Mouse (Mus musculus) kidney, embryonic 16.5 days (tissue): ENCODE measurements around the gene Zdhhc13. TPM values are rescaled to one million over a fixed set of nuclear protein-coding genes. Genes with fewer than 3 reads are reported as not detected.
A peak's percentile ranks its signal among the peaks of the same experiment; 100 is the strongest.

Experiments
- ATAC-seq: fragments of 200-750 bp; cut with Nextera tagmentation; 2 replicates; pipeline ENCODE4 v1.8.0; 2017; ENCODE audit warnings: moderate TSS enrichment; ENCODE audit not compliant: low FRiP score, low TSS enrichment
- H3K27ac ChIP-seq: fragments of 300-500 bp; sonication (generic); 2 replicates; pipeline ENCODE4 v1.5.1; 2014; ENCODE audit warnings: low read length
- H3K27me3 ChIP-seq: fragments of 300-500 bp; sonication (generic); 2 replicates; pipeline ENCODE4 v1.6.1; 2014; ENCODE audit warnings: low read length, control low read depth, mixed read lengths; ENCODE audit not compliant: insufficient read depth
- H3K36me3 ChIP-seq: fragments of 300-500 bp; sonication (generic); 2 replicates; pipeline ENCODE4 v1.6.1; 2014; ENCODE audit warnings: low read length, control low read depth, mixed read lengths; ENCODE audit not compliant: insufficient read depth
- H3K4me1 ChIP-seq: fragments of 300-500 bp; sonication (generic); 2 replicates; pipeline ENCODE4 v1.6.1; 2014; ENCODE audit warnings: low read length, control low read depth, mixed read lengths; ENCODE audit not compliant: insufficient read depth
- H3K4me2 ChIP-seq: fragments of 300-500 bp; sonication (generic); replicated peaks from 2 replicates; pipeline ENCODE4 v1.6.1; 2014; ENCODE audit warnings: low read depth, low read length
- H3K4me3 ChIP-seq: fragments of 300-500 bp; sonication (generic); 2 replicates; pipeline ENCODE4 v1.5.1; 2014; ENCODE audit warnings: mild to moderate bottlenecking, low read length
- H3K9ac ChIP-seq: fragments of 300-500 bp; sonication (generic); replicated peaks from 2 replicates; pipeline ENCODE4 v1.6.1; 2014; ENCODE audit warnings: low read length
- H3K9me3 ChIP-seq: fragments of 300-500 bp; sonication (generic); 2 replicates; pipeline ENCODE4 v1.6.1; 2016; ENCODE audit warnings: low read length, control low read depth
- WGBS: fragments of 180-500 bp; shearing (Covaris S2); extraction: QIAGEN DNeasy Blood & Tissue Kit; methylation state at CpG from one replicate; pipeline ENCODE4 v1.1.7; 2014; 5-methylcytosine and 5-hydroxymethylcytosine counted together
- polyA plus RNA-seq: library from polyadenylated mRNA; unstranded; fragments of >200 nt; fragmentation: Nextera tagmentation; extraction: Ambion mirVana; gene quantifications from 2 replicates; pipeline ENCODE4 v1.2.1, GENCODE M21; 2015

Gene Zdhhc13
- polyA plus RNA-seq: 43.8 and 46.0 TPM in 2 replicates

DNA sequence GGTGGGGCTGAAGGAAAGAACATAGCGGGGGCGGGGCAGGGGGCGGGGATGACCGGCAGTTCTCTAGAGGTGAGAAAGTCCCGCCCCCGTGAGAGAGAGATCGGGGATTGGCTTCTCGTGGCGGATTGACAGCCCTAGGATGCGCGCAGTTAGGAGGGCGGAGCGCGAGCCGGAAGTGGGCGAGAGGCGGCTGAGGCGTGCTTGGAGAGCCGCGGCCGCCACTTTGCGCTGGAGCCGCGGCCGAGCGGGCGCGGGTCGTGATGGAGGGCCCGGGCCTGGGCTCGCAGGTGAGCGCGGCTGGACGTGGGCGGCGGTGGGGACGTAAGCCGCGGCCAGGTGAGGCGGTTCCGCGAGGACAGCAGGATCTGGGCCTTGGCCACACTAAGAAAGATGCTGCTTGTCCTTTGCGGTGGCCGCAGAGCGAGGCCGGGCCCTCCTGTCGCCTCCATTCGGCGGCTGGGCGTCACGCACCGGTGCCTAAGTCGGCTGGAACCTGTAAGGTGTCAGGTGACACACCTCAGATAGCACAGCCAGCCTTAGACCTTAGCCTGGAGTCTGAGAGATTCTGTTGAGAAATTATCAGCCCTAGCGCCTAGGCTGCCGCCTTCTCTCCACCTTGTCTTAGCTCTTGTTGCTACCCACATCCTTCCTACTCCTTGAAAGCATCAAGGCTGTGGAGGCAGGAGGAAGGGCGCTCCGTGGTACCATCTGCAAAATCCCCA lies at the start of gene Zdhhc13:
Gene Zdhhc13 (plus strand): TSS at position 153 of the 722 bp plus-strand sequence.
- WGBS: under 1% methylated on average over 56 of the region's 57 CpGs
- Histone ChIP-seq H3K4me2 (peak within 1 kb of the TSS; percentile 87), H3K4me1 (peaks cover 19% of the 10 kb centered on the region), H3K27me3 (no peaks in the 10 kb centered on the region), H3K4me3 (peak within 1 kb of the TSS; percentile 75), H3K27ac (peak within 1 kb of the TSS; percentile 86), H3K36me3 (no peaks in the 10 kb centered on the region), H3K9me3 (no peaks in the 10 kb centered on the region), H3K9ac (peak within 1 kb of the TSS; percentile 78)
- ATAC-seq: peak; percentile 99

DNA sequence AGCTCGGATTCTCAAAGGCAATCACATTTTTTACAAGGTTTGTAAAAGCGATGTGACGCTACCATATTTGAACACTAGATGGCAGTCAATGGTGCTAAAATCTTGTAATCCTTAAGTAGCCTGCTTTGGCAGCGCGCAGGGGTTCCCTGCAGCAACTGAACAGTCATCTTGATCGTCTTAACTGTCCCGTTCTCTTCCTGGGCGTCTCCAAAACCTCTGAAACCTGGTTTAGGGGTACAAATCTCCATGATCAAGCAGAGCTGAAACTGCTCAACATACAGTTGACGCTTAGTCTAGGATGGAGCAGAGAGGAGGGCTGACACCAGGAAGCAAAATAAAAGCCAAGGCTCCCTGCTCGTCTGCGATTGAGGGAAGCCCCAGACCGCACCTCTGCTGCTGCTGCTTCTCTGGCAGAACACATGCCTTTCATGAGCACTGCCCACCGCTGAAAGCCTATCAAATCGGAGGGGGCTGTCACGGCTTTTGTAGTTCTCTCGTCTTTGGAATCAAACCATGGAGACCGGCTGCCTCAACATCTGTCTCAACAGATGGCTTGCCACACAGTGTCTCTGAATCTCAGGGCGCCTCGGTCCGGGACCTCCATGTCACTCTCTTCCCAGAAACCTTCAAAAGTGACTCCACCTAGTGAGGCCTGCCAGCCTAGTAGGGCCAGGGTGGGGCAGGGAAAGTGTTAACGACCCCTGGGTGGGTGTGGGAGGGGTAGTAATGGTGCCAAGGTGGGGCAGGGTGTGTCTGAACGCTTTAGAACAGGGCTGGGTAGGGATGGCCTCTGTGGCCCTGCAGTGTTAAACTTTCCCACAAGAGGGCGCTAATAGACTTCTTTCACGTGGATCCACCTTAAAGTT lies 39.3 kb upstream of the Zdhhc13 start:
- ATAC-seq: peak; percentile 88
- peaks cover 12% of the 10 kb centered on the region for H3K4me1 ChIP-seq
- peak overlapping the region; percentile 64 for H3K9ac ChIP-seq
- peak overlapping the region; percentile 43 for H3K4me3 ChIP-seq
- peak overlapping the region; percentile 94 for H3K4me2 ChIP-seq
- H3K27ac ChIP-seq: no peak overlapping the region; the same call in 1 of the 2 replicates
- no peaks in the 10 kb centered on the region for H3K36me3 ChIP-seq
- no peaks in the 10 kb centered on the region; the same call in 1 of the 2 replicates for H3K27me3 ChIP-seq
- no peaks in the 10 kb centered on the region for H3K9me3 ChIP-seq
- under 1% methylated on average over 24 of the region's 24 CpGs for WGBS

DNA sequence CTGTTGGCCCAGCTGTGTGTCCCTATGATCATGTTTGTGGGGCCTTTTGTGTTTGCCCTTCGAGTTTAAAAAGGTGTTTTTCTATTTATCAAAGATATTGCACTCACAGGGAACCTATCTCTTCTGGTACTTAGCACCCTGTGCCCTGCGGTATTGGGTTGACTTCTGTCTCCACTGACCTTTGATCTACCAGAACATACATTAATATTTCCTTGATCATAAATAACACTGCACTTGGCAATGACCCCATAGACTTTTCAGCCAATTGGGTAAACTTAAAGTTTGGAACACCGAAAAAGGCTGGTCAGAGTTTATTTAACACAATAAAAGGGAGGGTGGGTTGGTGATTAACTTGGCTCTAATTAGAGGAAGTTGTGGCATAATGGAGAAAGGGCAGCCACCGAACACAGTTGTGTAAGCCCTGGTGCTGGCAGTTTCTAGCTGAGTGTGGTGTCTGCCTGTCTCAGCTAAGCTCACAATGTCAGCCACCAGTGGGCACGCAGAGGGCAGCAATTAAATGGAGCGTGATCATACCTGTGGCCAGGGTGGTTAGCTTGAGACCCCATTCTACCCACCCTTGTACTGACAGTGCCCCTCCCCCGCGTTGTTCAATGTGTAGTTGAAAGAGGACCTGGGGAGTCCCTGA lies 38.5 kb upstream of the Zdhhc13 start:
- peak; percentile 78 for ATAC-seq

DNA sequence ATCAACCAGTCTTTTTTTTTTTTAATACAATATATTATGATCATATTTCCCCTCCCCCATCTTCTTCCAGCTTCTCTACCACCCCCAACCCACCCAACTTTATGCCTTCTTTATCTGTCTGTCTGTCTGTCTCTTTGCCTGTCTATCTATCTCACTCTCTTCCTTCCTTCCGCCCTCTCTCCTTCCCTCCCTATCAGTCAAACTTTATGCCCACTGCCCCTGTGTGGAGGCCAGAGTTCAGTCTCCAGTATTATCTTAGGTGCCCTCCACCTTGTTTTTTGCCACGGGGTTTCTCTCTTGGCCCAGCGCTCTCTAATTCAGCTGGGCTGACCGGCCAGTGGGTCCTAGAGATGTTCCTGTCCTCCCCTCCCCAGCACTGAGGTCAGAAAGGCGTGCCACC lies 37.6 kb upstream of the Zdhhc13 start:
- ATAC-seq: no peak
- Histone ChIP-seq H3K27me3 (no peaks in the 10 kb centered on the region; the same call in 1 of the 2 replicates), H3K36me3 (no peaks in the 10 kb centered on the region), H3K9ac (no peak overlapping the region), H3K27ac (no peak overlapping the region), H3K4me2 (no peak overlapping the region), H3K4me3 (no peak overlapping the region), H3K9me3 (no peaks in the 10 kb centered on the region), H3K4me1 (peaks cover 12% of the 10 kb centered on the region)
- WGBS: 79% methylated on average over 5 of the region's 5 CpGs

More for the DNA sequence above, 38.5 kb upstream of the Zdhhc13 start:
- Histone ChIP-seq H3K27me3 (no peaks in the 10 kb centered on the region; the same call in 1 of the 2 replicates), H3K4me1 (peaks cover 12% of the 10 kb centered on the region), H3K9ac (no peak overlapping the region), H3K27ac (peak overlapping the region; percentile 7; the same call in 1 of the 2 replicates), H3K36me3 (no peaks in the 10 kb centered on the region), H3K9me3 (no peaks in the 10 kb centered on the region), H3K4me3 (no peak overlapping the region), H3K4me2 (peak overlapping the region; percentile 94)
- 46% methylated on average over 8 of the region's 8 CpGs for WGBS

DNA sequence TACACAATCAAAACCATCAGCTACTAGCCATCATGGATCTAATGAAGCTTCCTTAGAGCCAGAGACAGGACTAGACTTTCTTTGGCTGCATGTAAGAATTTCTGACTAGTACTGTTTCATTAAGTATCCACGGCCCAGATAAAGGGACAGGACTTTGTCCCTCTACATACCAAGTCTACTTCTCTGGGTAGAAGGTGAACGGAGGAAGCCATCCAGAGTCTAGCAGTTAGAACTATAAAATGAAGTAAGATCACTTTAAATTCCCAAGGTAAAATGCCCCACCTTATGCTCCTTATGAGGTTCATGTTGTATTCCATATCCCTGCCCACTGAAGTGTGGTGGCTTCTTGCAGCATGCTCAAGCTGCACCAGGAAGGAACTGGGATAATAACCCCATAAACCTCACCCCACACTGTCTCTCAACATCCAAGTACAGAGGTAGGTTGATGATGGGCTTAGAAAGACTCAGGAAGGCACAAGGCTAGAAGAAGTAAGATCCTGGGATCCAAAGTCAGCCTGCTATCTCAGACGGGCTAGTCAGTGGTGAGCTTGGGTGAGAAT lies 34.3 kb upstream of the Zdhhc13 start:
- Histone ChIP-seq H3K27me3 (no peaks in the 10 kb centered on the region), H3K4me3 (no peak overlapping the region), H3K27ac (no peak overlapping the region), H3K4me2 (no peak overlapping the region), H3K9me3 (no peaks in the 10 kb centered on the region), H3K4me1 (peaks cover 11% of the 10 kb centered on the region), H3K9ac (no peak overlapping the region), H3K36me3 (no peaks in the 10 kb centered on the region)
- no peak for ATAC-seq
- WGBS: 75% methylated on average over 3 of the region's 3 CpGs

DNA sequence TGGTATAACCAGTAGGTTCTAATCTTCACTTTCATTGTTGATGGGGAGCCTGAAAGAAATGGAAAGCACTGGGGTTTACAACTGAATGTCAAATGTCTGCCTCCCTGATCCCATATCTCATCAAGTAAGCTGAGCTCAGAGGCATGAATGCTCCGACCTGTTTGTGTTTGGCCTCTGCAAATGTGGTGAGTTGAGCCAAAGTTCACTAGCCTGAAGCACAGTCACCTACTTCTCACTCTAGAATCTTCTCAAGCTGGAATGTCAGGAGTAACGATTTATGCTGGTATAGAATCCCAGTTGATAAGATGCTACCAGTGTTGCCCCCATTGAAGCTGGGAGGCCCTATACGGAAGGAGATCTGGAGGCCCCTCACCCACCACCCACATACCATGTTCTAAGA lies 33.0 kb upstream of the Zdhhc13 start:
- Histone ChIP-seq H3K4me2 (no peak overlapping the region), H3K27ac (no peak overlapping the region), H3K9ac (no peak overlapping the region), H3K27me3 (no peaks in the 10 kb centered on the region), H3K36me3 (no peaks in the 10 kb centered on the region), H3K4me1 (no peaks in the 10 kb centered on the region), H3K4me3 (no peak overlapping the region), H3K9me3 (no peaks in the 10 kb centered on the region)
- 66% methylated on average over 3 of the region's 3 CpGs for WGBS
- ATAC-seq: no peak

DNA sequence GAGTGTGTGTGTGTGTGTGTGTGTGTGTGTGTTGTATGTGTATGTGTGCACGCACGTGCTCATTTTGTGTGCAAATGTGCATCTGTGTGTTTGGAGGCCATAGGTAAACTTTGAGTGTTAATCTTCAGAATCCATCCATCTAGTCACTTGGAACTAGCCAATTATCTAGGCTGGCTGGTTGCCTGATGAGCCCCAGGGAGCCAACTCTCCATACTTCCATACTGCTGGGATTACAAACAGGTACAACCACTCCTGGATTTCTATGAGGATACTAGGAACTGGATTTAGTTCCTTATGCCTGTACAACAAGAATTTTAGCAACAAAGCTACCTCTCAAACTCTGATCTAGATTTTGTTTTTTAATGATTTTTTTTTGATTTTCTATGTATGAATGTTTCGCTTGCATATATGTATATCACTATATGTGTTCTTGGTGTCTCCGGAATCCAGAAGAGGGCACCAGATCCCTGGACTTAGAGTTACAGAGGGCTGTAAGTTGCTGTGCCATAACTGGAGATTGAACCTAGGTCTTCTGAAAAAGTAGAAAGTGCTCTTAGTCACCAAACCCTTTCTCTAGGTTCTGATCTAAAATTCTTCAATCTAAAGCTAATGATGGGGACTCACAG lies 32.4 kb upstream of the Zdhhc13 start:
- ATAC-seq: no peak
- no peak overlapping the region for H3K4me3 ChIP-seq
- WGBS: 87% methylated on average over 4 of the region's 4 CpGs
- H3K36me3 ChIP-seq: no peaks in the 10 kb centered on the region
- no peak overlapping the region for H3K9ac ChIP-seq
- no peak overlapping the region for H3K4me2 ChIP-seq
- no peaks in the 10 kb centered on the region for H3K9me3 ChIP-seq
- H3K27me3 ChIP-seq: no peaks in the 10 kb centered on the region
- H3K4me1 ChIP-seq: no peaks in the 10 kb centered on the region
- no peak overlapping the region for H3K27ac ChIP-seq

DNA sequence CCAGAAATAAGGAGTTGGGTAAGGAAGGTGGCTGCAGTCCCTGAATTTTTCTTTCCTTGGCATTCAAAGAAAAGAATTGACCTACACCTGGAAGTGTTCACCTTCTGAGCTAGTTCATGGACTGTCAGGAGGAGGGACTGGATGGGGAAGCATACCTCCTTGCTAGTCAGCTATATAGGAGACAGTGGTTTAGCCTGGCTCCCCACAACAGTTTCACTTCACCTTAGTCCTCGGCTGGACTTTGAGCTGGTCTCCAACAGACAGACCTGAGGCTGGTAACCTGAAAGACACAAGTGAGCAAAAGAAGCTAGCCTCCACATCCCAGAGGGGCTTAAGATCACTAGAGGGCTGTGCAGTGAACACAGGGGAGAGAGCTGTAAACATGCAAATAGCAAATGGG lies 30.7 kb upstream of the Zdhhc13 start:
- no peak for ATAC-seq
- Histone ChIP-seq H3K4me2 (no peak overlapping the region), H3K4me3 (no peak overlapping the region), H3K9me3 (no peaks in the 10 kb centered on the region), H3K4me1 (no peaks in the 10 kb centered on the region), H3K36me3 (no peaks in the 10 kb centered on the region), H3K27me3 (no peaks in the 10 kb centered on the region), H3K27ac (no peak overlapping the region), H3K9ac (no peak overlapping the region)
- WGBS: 88% methylated on average over 1 of the region's 1 CpGs

DNA sequence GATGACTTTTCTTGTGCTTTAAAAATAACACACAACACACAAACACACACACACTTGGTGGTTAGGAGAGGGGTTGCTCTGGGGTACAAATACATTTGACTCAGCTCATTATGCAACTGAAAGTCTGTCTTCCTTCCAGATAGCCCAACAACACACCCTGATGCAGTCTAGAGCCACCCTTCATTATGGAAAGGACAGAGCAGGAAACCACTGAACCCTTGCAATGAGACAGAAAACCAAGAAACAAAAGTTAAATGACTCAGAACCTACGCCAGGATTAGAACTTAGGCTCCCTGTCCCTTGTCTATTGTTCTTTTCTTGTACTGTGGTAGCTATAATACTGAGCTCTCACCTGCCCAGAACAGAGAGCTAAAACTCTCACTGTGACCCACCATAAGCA lies 28.0 kb upstream of the Zdhhc13 start:
- H3K27me3 ChIP-seq: no peaks in the 10 kb centered on the region
- H3K9ac ChIP-seq: no peak overlapping the region
- H3K4me3 ChIP-seq: no peak overlapping the region
- no peaks in the 10 kb centered on the region for H3K9me3 ChIP-seq
- H3K36me3 ChIP-seq: no peaks in the 10 kb centered on the region
- H3K4me2 ChIP-seq: no peak overlapping the region
- no peak for ATAC-seq
- no peak overlapping the region for H3K27ac ChIP-seq
- WGBS: 77% methylated on average over 1 of the region's 1 CpGs
- no peaks in the 10 kb centered on the region for H3K4me1 ChIP-seq
